Mouse (Mus musculus) testis, adult 2 months (tissue): Measurements from ENCODE around the gene Rps11.

Experiments used
- CTCF ChIP-seq: fragments of 200-500 bp; IDR thresholded peaks from 2 replicates; pipeline ENCODE4 v1.5.1; 2012; ENCODE audit warnings: low read depth, mild to moderate bottlenecking, inconsistent platforms, low read length, moderate library complexity; ENCODE audit not compliant: control insufficient read depth, insufficient read depth, insufficient replicate concordance
- POLR2A ChIP-seq: fragments of 200-500 bp; IDR thresholded peaks from 2 replicates; pipeline ENCODE4 v1.6.1; 2012; ENCODE audit warnings: low read depth, mild to moderate bottlenecking, inconsistent platforms, low read length, moderate library complexity; ENCODE audit not compliant: control insufficient read depth

GRCm38 (mm10) chr7:45078513-45078912 lies 45.7 kb downstream of the Rps11 start:
- TF ChIP-seq CTCF (peak; percentile 58; the same call in 1 of the 2 replicates), POLR2A (no peak)
